Mouse (Mus musculus) right cerebral cortex, postnatal 10 days (tissue): Measurements from ENCODE around the gene Klf15.

ENCODE experiments used
- DNase-seq, 2 experiments: peaks; one replicate each; pipeline ENCODE4 v3.0.0; 2021; ENCODE audit warnings: low spot score in 2 of 2

The Klf15 gene

GRCm38 (mm10) chr6:90491956-90492744 is 29.8 kb downstream of the Klf15 start:
- no peak for DNase-seq

- DNase-seq: no peak
Observed at GRCm38 (mm10) chr6:90494155-90494554, 31.8 kb downstream of the Klf15 start.

GRCm38 (mm10) chr6:90494566-90494965 is 32.2 kb downstream of the Klf15 start:
- DNase-seq: no peak

GRCm38 (mm10) chr6:90495282-90495912 is 33.0 kb downstream of the Klf15 start:
- DNase-seq: peak; percentile 59 to 74

- DNase-seq: no peak
Observed at GRCm38 (mm10) chr6:90496217-90496616, 33.8 kb downstream of the Klf15 start.

GRCm38 (mm10) chr6:90499509-90499908 is 37.1 kb downstream of the Klf15 start:
- no peak for DNase-seq

- no peak for DNase-seq
Observed at GRCm38 (mm10) chr6:90501222-90501940, 39.0 kb downstream of the Klf15 start.

GRCm38 (mm10) chr6:90505906-90506305 is 43.5 kb downstream of the Klf15 start:
- DNase-seq: peak; percentile 40 to 47

GRCm38 (mm10) chr6:90506673-90507311 is 44.4 kb downstream of the Klf15 start:
- DNase-seq: peak; percentile 93 to 94

- no peak for DNase-seq
Observed at GRCm38 (mm10) chr6:90507443-90507842, 45.1 kb downstream of the Klf15 start.

- peak; percentile 78 to 82 for DNase-seq
Observed at GRCm38 (mm10) chr6:90508197-90508624, 45.8 kb downstream of the Klf15 start.

- DNase-seq: peak; percentile 52 to 70
Observed at GRCm38 (mm10) chr6:90509085-90509484, 46.7 kb downstream of the Klf15 start.

- DNase-seq: no peak
Observed at GRCm38 (mm10) chr6:90512416-90512815, 50.0 kb downstream of the Klf15 start.

GRCm38 (mm10) chr6:90513074-90513856 is 50.9 kb downstream of the Klf15 start:
- DNase-seq: no peak

- no peak for DNase-seq
Observed at GRCm38 (mm10) chr6:90514369-90514768, 52.0 kb downstream of the Klf15 start.

GRCm38 (mm10) chr6:90514883-90515405 is 52.6 kb downstream of the Klf15 start:
- peak; percentile 79 to 89 for DNase-seq

GRCm38 (mm10) chr6:90518892-90519291 is 56.5 kb downstream of the Klf15 start:
- no peak for DNase-seq

- no peak for DNase-seq
Observed at GRCm38 (mm10) chr6:90519375-90519774, 57.0 kb downstream of the Klf15 start.
